Mouse (Mus musculus) liver, embryonic 14.5 days (tissue): ENCODE measurements around the gene Ssr3. TPM values are rescaled to one million over a fixed set of nuclear protein-coding genes. Genes with fewer than 3 reads are reported as not detected.

Experiments
- ATAC-seq: fragments of 200-750 bp; cut with Nextera tagmentation; 2 replicates; pipeline ENCODE4 v1.8.0; 2017; ENCODE audit warnings: moderate number of reproducible peaks, mild to moderate bottlenecking, moderate library complexity; ENCODE audit not compliant: insufficient read depth
- DNase-seq, 3 experiments: peaks; one replicate each; pipeline ENCODE4 v3.0.0-alpha.2; 2012 to 2013; ENCODE audit warnings: low read depth in 3 of 3, low spot score in 3 of 3
- H3K27ac ChIP-seq: fragments of 300-500 bp; sonication (generic); 2 replicates; pipeline ENCODE4 v1.5.1; 2014; ENCODE audit warnings: moderate library complexity, mild to moderate bottlenecking, control low read depth, inconsistent platforms
- H3K27me3 ChIP-seq: fragments of 300-500 bp; sonication (generic); 2 replicates; pipeline ENCODE4 v1.6.1; 2014; ENCODE audit warnings: mild to moderate bottlenecking, low read length, moderate library complexity; ENCODE audit not compliant: control insufficient read depth, insufficient read depth
- H3K36me3 ChIP-seq: fragments of 300-500 bp; sonication (generic); replicated peaks from 2 replicates; pipeline ENCODE4 v1.6.1; 2014; ENCODE audit warnings: low read depth; ENCODE audit not compliant: control insufficient read depth, insufficient read depth
- H3K4me1 ChIP-seq, 2 experiments: fragments of 200-500 bp in 1 of 2; fragments of 300-500 bp in 1 of 2; sonication (generic) in 1 of 2; replicated peaks; 2 replicates each; pipeline ENCODE4 v1.6.1; 2012 to 2014; ENCODE audit warnings: antibody characterized with exemption in 1 of 2, inconsistent platforms in 1 of 2, low read length in 1 of 2; ENCODE audit not compliant: control insufficient read depth in 2 of 2, insufficient read depth in 2 of 2
- H3K4me2 ChIP-seq: fragments of 300-500 bp; sonication (generic); 2 replicates; pipeline ENCODE4 v1.6.1; 2014; ENCODE audit warnings: low read depth, mild to moderate bottlenecking, control low read depth, moderate library complexity
- H3K4me3 ChIP-seq, 2 experiments: fragments of 200-500 bp in 1 of 2; fragments of 300-500 bp in 1 of 2; sonication (generic) in 1 of 2; 2 replicates each; pipeline ENCODE4 v1.5.1; 2012 to 2014; ENCODE audit warnings: low read depth in 2 of 2, low read length in 2 of 2, mild to moderate bottlenecking in 2 of 2, control low read depth in 1 of 2, inconsistent platforms in 1 of 2, moderate library complexity in 1 of 2; ENCODE audit not compliant: insufficient read depth in 1 of 2
- H3K9ac ChIP-seq: fragments of 300-500 bp; sonication (generic); replicated peaks from 2 replicates; pipeline ENCODE4 v1.6.1; 2014; ENCODE audit warnings: mild to moderate bottlenecking, control low read depth, moderate library complexity
- H3K9me3 ChIP-seq: fragments of 300-500 bp; sonication (generic); 2 replicates; pipeline ENCODE4 v1.6.1; 2016; ENCODE audit warnings: low read length, mixed read lengths; ENCODE audit not compliant: control insufficient read depth
- CTCF ChIP-seq: IDR thresholded peaks from 2 replicates; pipeline ENCODE4 v1.5.1; 2016; ENCODE audit warnings: antibody characterized with exemption, low read depth, control low read depth
- EP300 ChIP-seq: IDR thresholded peaks from 2 replicates; pipeline ENCODE4 v1.6.1; 2016; ENCODE audit warnings: antibody characterized with exemption, low read depth
- WGBS: fragments of 180-500 bp; shearing (Covaris S2); extraction: QIAGEN DNeasy Blood & Tissue Kit; methylation state at CpG from one replicate; pipeline ENCODE4 v1.1.7; 2014; ENCODE audit not compliant: insufficient replicate concordance; 5-methylcytosine and 5-hydroxymethylcytosine counted together
- polyA plus RNA-seq, 2 experiments: library from polyadenylated mRNA; depleted of rRNA in 1 of 2; stranded (reverse) in 1 of 2; unstranded in 1 of 2; fragments of >200 nt; fragmentation: Nextera tagmentation in 1 of 2; extraction: Ambion mirVana in 1 of 2; gene quantifications; 2 replicates each; pipeline versions ENCODE4 v1.2.1 to v1.2.3; 2012 to 2014

Gene Ssr3
- polyA plus RNA-seq, 2 experiments: 62.3 to 120 TPM

GRCm38 (mm10) chr3:65378724-65379123, 13.7 kb downstream of the Ssr3 start:
- Histone ChIP-seq H3K27ac (no peak overlapping the region), H3K9ac (no peak overlapping the region), H3K36me3 (peaks cover 20% of the 10 kb centered on the region), H3K4me2 (no peak overlapping the region), H3K4me3 (no peak overlapping the region), H3K4me1 (no peaks in the 10 kb centered on the region), H3K27me3 (no peaks in the 10 kb centered on the region), H3K9me3 (no peaks in the 10 kb centered on the region)
- TF ChIP-seq CTCF (no peak), EP300 (no peak)
- ATAC-seq (no peak), DNase-seq (no peak)

- TF ChIP-seq EP300 (no peak), CTCF (no peak)
- peaks cover 4% of the 10 kb centered on the region; the same call in 1 of the 2 replicates for H3K36me3 ChIP-seq
- H3K4me1 ChIP-seq: no peaks in the 10 kb centered on the region
- no peaks in the 10 kb centered on the region for H3K27me3 ChIP-seq
- no peak overlapping the region for H3K9ac ChIP-seq
- WGBS: 67% methylated on average over 3 of the region's 3 CpGs
- H3K9me3 ChIP-seq: no peaks in the 10 kb centered on the region
- no peak overlapping the region for H3K4me3 ChIP-seq
- no peak overlapping the region for H3K27ac ChIP-seq
- no peak overlapping the region for H3K4me2 ChIP-seq
- DNase-seq: no peak
- no peak for ATAC-seq
These were observed 17.7 kb downstream of the Ssr3 start for GRCm38 (mm10) chr3:65374729-65375128.

DNA sequence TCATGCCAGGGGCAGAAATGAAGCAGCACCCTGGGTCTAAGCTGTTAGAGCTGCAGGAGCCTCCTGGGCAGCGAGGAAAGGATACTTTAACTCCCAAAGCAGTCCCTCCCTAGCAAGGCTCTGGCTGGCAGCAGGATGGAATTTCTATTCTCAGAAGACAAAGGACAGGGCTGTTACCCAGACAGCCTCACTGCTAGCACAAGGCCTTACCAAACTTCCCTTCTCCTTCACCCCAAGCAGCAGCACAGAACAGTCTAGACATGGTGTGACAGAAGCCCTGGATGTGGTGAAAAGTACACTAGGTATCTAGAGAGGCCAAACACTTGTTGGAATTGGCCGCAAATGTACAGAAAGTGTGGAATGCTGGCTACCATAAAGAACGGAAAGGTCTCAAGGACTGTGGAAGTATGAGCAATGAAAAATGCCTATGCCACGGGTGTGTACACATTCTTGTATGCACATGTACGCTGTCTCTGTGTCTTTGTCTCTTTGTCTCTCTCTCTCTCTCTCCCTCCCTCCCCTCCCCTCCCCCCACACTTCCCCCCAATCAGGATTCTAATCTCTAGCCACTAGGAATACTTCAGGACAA, 18.7 kb downstream of the Ssr3 start:
- Histone ChIP-seq H3K36me3 (0 out of 2 replicates have a peak, but pooled peaks cover 3% of the 10 kb centered on the region), H3K4me3 (no peak overlapping the region), H3K4me1 (no peaks in the 10 kb centered on the region), H3K4me2 (no peak overlapping the region), H3K27ac (no peak overlapping the region), H3K9me3 (no peaks in the 10 kb centered on the region), H3K27me3 (no peaks in the 10 kb centered on the region), H3K9ac (no peak overlapping the region)
- 76% methylated on average over 5 of the region's 5 CpGs for WGBS
- DNase-seq (no peak), ATAC-seq (no peak)
- TF ChIP-seq CTCF: no peak
- no peak for TF ChIP-seq EP300

DNA sequence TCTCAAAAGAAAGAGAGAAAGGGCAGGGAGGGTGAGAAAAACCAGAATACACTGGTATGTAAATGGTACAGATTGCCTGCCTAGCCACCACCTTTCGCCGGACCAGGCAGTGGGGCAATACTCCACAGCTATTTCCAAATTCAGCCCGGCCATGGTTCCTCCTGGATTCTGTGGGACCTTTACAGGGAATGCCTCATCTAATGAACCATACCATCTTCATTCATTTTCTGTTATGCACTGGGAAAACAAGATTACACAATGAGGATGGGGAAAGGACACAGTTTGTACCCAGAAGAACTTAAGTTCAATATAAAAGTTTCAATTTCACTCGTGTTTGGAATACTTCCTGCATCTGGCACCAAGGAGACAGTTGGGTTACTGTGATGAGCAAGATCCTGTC, 19.9 kb downstream of the Ssr3 start:
- H3K9me3 ChIP-seq: no peaks in the 10 kb centered on the region
- H3K27me3 ChIP-seq: no peaks in the 10 kb centered on the region
- no peak overlapping the region for H3K27ac ChIP-seq
- no peaks in the 10 kb centered on the region for H3K4me1 ChIP-seq
- H3K4me2 ChIP-seq: no peak overlapping the region
- no peak for TF ChIP-seq CTCF
- TF ChIP-seq EP300: no peak
- H3K4me3 ChIP-seq: no peak overlapping the region
- no peak overlapping the region for H3K9ac ChIP-seq
- 0 out of 2 replicates have a peak, but pooled peaks cover 3% of the 10 kb centered on the region for H3K36me3 ChIP-seq
- DNase-seq (no peak), ATAC-seq (no peak)
- 61% methylated on average over 4 of the region's 4 CpGs for WGBS

GRCm38 (mm10) chr3:65367944-65368343, 24.5 kb downstream of the Ssr3 start:
- Histone ChIP-seq H3K9ac (no peak overlapping the region), H3K36me3 (0 out of 2 replicates have a peak, but pooled peaks cover 3% of the 10 kb centered on the region), H3K27me3 (no peaks in the 10 kb centered on the region), H3K4me1 (no peaks in the 10 kb centered on the region), H3K9me3 (no peaks in the 10 kb centered on the region), H3K4me2 (no peak overlapping the region), H3K4me3 (no peak overlapping the region), H3K27ac (no peak overlapping the region)
- DNase-seq: no peak
- TF ChIP-seq CTCF (no peak), EP300 (no peak)
- ATAC-seq: no peak
- WGBS: 69% methylated on average over 4 of the region's 4 CpGs
